Mouse (Mus musculus) liver, embryonic 11.5 days (tissue): Measurements from ENCODE around the gene Ulbp1. TPM values are rescaled to one million over a fixed set of nuclear protein-coding genes. Genes with fewer than 3 reads are reported as not detected.
A peak's percentile ranks its signal among the peaks of the same experiment; 100 is the strongest.

ENCODE experiments used
- ATAC-seq: fragments of 200-750 bp; cut with Nextera tagmentation; replicated peaks from 2 replicates; pipeline ENCODE4 v1.8.0; 2017; ENCODE audit warnings: moderate number of reproducible peaks, mild to moderate bottlenecking, moderate TSS enrichment, moderate library complexity; ENCODE audit not compliant: low FRiP score
- DNase-seq: peaks from one replicate; pipeline ENCODE4 v3.0.0-alpha.2; 2017; ENCODE audit warnings: low spot score
- H3K27ac ChIP-seq: fragments of 300-500 bp; sonication (generic); 2 replicates; pipeline ENCODE4 v1.5.1; 2014; ENCODE audit warnings: mild to moderate bottlenecking, low read depth, low read length, control low read depth
- H3K27me3 ChIP-seq: fragments of 300-500 bp; sonication (generic); replicated peaks from 2 replicates; pipeline ENCODE4 v1.6.1; 2014; ENCODE audit warnings: low read length, mixed read lengths; ENCODE audit not compliant: control insufficient read depth, insufficient read depth
- H3K36me3 ChIP-seq: fragments of 300-500 bp; sonication (generic); 2 replicates; pipeline ENCODE4 v1.6.1; 2014; ENCODE audit warnings: mild to moderate bottlenecking, low read length, moderate library complexity, mixed read lengths; ENCODE audit not compliant: control insufficient read depth, insufficient read depth
- H3K4me1 ChIP-seq: fragments of 300-500 bp; sonication (generic); replicated peaks from 2 replicates; pipeline ENCODE4 v1.6.1; 2014; ENCODE audit warnings: low read length, mixed read lengths; ENCODE audit not compliant: control insufficient read depth, insufficient read depth
- H3K4me2 ChIP-seq: fragments of 300-500 bp; sonication (generic); 2 replicates; pipeline ENCODE4 v1.6.1; 2014; ENCODE audit warnings: mild to moderate bottlenecking, control low read depth, moderate library complexity
- H3K4me3 ChIP-seq: fragments of 300-500 bp; sonication (generic); 2 replicates; pipeline ENCODE4 v1.5.1; 2014; ENCODE audit warnings: low read depth, low read length, control low read depth
- H3K9ac ChIP-seq: fragments of 300-500 bp; sonication (generic); 2 replicates; pipeline ENCODE4 v1.6.1; 2014; ENCODE audit warnings: low read depth, low read length, control low read depth
- H3K9me3 ChIP-seq: fragments of 300-500 bp; sonication (generic); 2 replicates; pipeline ENCODE4 v1.6.1; 2016; ENCODE audit warnings: low read length, inconsistent platforms, mixed read lengths; ENCODE audit not compliant: control insufficient read depth
- WGBS: fragments of 180-500 bp; shearing (Covaris S2); extraction: QIAGEN DNeasy Blood & Tissue Kit; methylation state at CpG from one replicate; pipeline ENCODE4 v1.1.7; 2014; 5-methylcytosine and 5-hydroxymethylcytosine counted together
- polyA plus RNA-seq: library from polyadenylated mRNA; unstranded; fragments of >200 nt; fragmentation: Nextera tagmentation; extraction: Ambion mirVana; gene quantifications from 2 replicates; pipeline ENCODE4 v1.2.1, GENCODE M21; 2014

The Ulbp1 gene
- polyA plus RNA-seq, 1 experiment from 2014 or later: 3.0 TPM

GRCm38 (mm10) chr10:7438928-7439327 lies 34.5 kb downstream of the Ulbp1 start:
- Histone ChIP-seq H3K36me3 (no peaks in the 10 kb centered on the region), H3K27me3 (no peaks in the 10 kb centered on the region), H3K27ac (no peak overlapping the region), H3K4me3 (no peak overlapping the region), H3K9me3 (no peaks in the 10 kb centered on the region), H3K4me1 (no peaks in the 10 kb centered on the region), H3K4me2 (no peak overlapping the region), H3K9ac (no peak overlapping the region)
- no peak for ATAC-seq
- WGBS: 69% methylated on average over 2 of the region's 2 CpGs
- no peak for DNase-seq

DNA sequence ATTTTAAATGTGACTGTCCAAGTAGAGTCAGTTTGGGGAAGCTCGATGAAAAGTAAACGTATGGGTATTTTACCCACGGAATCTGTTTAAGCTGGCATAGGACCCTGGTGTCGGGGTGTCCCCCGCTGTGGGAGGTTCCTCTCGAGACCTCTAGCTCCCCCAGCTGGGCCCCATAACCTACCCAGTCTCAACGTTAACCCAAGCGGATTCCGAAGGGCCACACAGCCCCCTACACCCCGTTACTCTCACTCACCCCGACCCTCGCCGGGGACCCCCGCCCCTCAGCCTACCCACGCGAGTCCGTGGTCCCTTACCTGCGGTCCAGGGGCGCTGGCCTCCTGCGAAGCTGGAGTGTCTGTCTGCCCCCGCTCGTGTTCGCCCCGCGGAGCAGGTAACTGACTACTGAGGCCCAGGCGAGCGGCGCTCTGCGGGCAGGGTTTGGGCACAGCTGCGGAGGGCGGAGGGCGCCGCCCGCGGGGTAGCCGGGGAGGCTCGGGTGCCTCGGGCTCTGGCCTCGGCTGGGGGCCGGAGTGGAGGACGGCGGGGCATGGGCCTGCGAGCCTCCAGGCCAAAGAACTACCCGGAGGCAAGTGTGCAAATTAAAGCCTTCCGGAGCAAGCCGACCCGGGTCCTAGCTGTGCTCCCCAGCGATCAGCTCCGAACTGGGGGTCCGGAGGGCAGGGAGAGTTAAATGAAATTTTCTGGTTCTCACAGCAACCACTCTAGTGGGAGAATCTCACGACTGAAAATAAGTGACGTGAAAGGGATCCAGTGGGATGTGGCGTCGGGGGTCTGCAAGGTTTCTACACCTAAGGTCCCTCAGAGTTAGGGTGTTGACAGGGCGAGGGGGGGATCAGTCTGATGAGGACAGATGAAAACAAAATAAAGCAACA lies 80.0 kb downstream of the Ulbp1 start:
- no peak; the same call in 1 of the 2 replicates for ATAC-seq
- Histone ChIP-seq H3K27me3 (peaks cover 41% of the 10 kb centered on the region), H3K4me1 (0 out of 2 replicates have a peak, but pooled peaks cover 4% of the 10 kb centered on the region), H3K4me2 (peak overlapping the region; percentile 82), H3K27ac (no peak overlapping the region), H3K36me3 (no peaks in the 10 kb centered on the region), H3K9ac (no peak overlapping the region), H3K4me3 (peak overlapping the region; percentile 51), H3K9me3 (no peaks in the 10 kb centered on the region; the same call in 1 of the 2 replicates)
- WGBS: 9% methylated on average over 55 of the region's 55 CpGs
- peak; percentile 33 for DNase-seq

DNA sequence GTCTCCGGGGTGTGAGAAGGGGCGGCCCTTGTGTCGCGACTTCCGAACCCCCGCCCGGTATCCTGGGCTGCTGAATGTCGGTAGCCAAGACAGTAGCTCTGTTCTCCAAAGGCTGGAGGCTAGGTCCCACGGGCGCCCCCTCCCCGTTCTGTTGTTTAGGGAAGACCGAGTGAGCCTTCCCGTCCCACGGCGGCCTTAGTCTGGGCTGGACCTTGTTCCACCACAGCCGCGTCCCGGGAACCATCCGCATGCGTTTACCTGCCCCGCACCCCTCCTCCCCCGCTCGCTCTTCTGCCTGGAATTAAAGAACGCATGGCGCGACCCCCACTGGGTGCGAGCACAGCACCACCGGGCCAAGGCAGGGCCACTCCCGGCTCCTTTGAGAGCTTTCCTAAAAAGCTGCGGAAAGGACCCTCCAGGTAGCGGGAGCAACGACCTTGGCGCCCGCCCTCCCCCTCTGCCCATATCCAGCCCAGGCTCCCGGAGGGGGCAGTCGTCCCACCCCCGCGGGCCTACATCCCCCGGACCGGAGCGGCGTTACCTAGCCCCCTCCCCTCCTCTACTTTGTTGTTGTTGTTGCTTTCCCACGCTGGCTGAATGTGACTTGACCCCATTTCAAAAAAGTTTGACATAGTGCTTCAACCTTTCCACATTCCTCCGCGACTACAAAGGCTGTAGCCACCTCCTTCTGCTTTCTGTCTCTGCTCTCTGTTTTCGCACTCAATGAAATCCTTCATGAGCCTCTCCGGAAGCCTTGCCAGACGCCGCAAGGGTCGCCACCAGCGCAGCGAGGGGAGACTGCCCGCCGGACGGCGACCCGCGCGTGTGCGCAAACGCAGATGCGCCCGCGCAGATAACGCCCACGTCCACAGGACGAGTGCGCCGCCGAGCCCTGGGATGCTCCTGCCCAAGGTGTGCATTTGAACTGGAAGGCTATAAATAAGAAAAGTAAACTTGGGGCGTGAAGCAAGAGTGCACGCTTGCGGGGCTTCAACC lies 81.2 kb downstream of the Ulbp1 start:
- ATAC-seq (peak; percentile 53), DNase-seq (peak; percentile 42)
- H3K36me3 ChIP-seq: no peaks in the 10 kb centered on the region
- H3K4me1 ChIP-seq: 0 out of 2 replicates have a peak, but pooled peaks cover 4% of the 10 kb centered on the region
- peak overlapping the region; percentile 82 for H3K4me2 ChIP-seq
- WGBS: 1% methylated on average over 73 of the region's 73 CpGs
- H3K4me3 ChIP-seq: peak overlapping the region; percentile 51
- peaks cover 41% of the 10 kb centered on the region for H3K27me3 ChIP-seq
- no peak overlapping the region for H3K9ac ChIP-seq
- no peak overlapping the region for H3K27ac ChIP-seq
- H3K9me3 ChIP-seq: no peaks in the 10 kb centered on the region; the same call in 1 of the 2 replicates

DNA sequence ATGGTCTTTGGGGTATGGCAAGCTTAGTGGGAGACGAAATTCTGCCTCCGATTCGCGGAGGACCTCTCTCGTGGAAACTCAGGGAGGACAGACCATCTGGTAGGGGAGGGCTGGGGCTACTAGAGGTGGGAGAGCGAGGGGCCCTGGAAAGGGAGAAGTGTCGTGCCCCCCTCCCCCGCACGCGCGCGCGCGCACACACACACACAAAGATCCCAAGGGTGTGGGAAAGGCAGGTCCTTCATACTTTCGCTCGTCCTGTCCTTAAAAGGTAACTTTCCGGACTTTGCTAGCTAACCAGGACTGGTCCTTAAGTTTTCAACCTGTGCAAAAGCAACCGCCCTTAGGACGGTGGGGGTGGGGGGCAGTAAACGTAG lies 81.9 kb downstream of the Ulbp1 start:
- Histone ChIP-seq H3K9me3 (no peaks in the 10 kb centered on the region; the same call in 1 of the 2 replicates), H3K4me3 (peak overlapping the region; percentile 51), H3K27ac (no peak overlapping the region), H3K27me3 (peaks cover 41% of the 10 kb centered on the region), H3K36me3 (no peaks in the 10 kb centered on the region), H3K9ac (no peak overlapping the region), H3K4me2 (peak overlapping the region; percentile 82), H3K4me1 (0 out of 2 replicates have a peak, but pooled peaks cover 4% of the 10 kb centered on the region)
- ATAC-seq (0 out of 2 replicates have a peak, but pooled peaks have one; percentile 2), DNase-seq (no peak)
- 0% methylated on average over 20 of the region's 20 CpGs for WGBS

GRCm38 (mm10) chr10:7391108-7391507 lies 82.3 kb downstream of the Ulbp1 start:
- H3K9me3 ChIP-seq: no peaks in the 10 kb centered on the region; the same call in 1 of the 2 replicates
- ATAC-seq (no peak), DNase-seq (peak; percentile 32)
- no peak overlapping the region for H3K9ac ChIP-seq
- WGBS: under 1% methylated on average over 31 of the region's 31 CpGs
- H3K4me3 ChIP-seq: peak overlapping the region; percentile 51
- H3K27me3 ChIP-seq: peaks cover 41% of the 10 kb centered on the region
- H3K4me1 ChIP-seq: 0 out of 2 replicates have a peak, but pooled peaks cover 4% of the 10 kb centered on the region
- no peaks in the 10 kb centered on the region for H3K36me3 ChIP-seq
- no peak overlapping the region for H3K27ac ChIP-seq
- H3K4me2 ChIP-seq: peak overlapping the region; percentile 82

Other genes with a start within 250 kb of the Ulbp1 start
- gene Lrp11, start 116.2 kb upstream of the Ulbp1 start, polyA plus RNA-seq: 1.8 and 2.3 TPM in 2 replicates
- gene Nup43, start 193.9 kb upstream of the Ulbp1 start, polyA plus RNA-seq: 66.1 and 68.3 TPM in 2 replicates
- 137 and 143 TPM in 2 replicates for gene Pcmt1, start 207.5 kb upstream of the Ulbp1 start, polyA plus RNA-seq
- 7.7 and 7.9 TPM in 2 replicates for gene Lats1, start 207.6 kb upstream of the Ulbp1 start, polyA plus RNA-seq